Comparison of ENCODE assay signal across 8 mouse cellular contexts in genomic region chr6:113891225-113891967, GRCm38 (mm10).
A peak's percentile ranks its signal among the peaks of the same experiment; 100 is the strongest.
DNase-seq lines count a peak whose midpoint lies in the region; ATAC-seq and TF ChIP-seq lines count a peak whose summit lies in the region.

No protein-coding gene starts in this region.

- no peak overlapping the region for H3K27ac ChIP-seq in ES-E14 (ENCODE audit: insufficient read depth, low read depth, low read length, poor library complexity, severe bottlenecking)
- H3K27ac ChIP-seq in embryonic facial prominence, embryonic 11.5 days (replicated peaks; ENCODE audit: low read depth, low read length): no peak overlapping the region
- H3K27ac ChIP-seq in midbrain, embryonic 11.5 days (ENCODE audit: low read depth, low read length): no peak overlapping the region

- H3K9me3 ChIP-seq in ES-E14 (ENCODE audit: control insufficient read depth, insufficient read depth, low read depth, low read length): no peaks in the 10 kb centered on the region
- H3K9me3 ChIP-seq in embryonic facial prominence, embryonic 11.5 days (replicated peaks; ENCODE audit: control insufficient read depth, low read length): no peaks in the 10 kb centered on the region
- no peaks in the 10 kb centered on the region for H3K9me3 ChIP-seq in midbrain, embryonic 11.5 days (ENCODE audit: control insufficient read depth, low read length)

- H3K36me3 ChIP-seq in ES-E14 (ENCODE audit: control insufficient read depth, insufficient read depth, low read length, poor library complexity, severe bottlenecking): no peaks in the 10 kb centered on the region
- no peaks in the 10 kb centered on the region for H3K36me3 ChIP-seq in embryonic facial prominence, embryonic 11.5 days (replicated peaks; ENCODE audit: control insufficient read depth, insufficient read depth, low read depth, low read length)
- no peaks in the 10 kb centered on the region for H3K36me3 ChIP-seq in midbrain, embryonic 11.5 days (ENCODE audit: control insufficient read depth, insufficient read depth, low read length)

- in situ Hi-C loops in ES-E14 (cut with MboI; ENCODE audit: low sequenced_read_pairs in 2 of 2, unreplicated experiment in 2 of 2): no loop called here

- H3K9ac ChIP-seq in ES-E14 (ENCODE audit: insufficient read depth, low read depth, low read length, poor library complexity, severe bottlenecking): peak overlapping the region; percentile 64
- H3K9ac ChIP-seq in embryonic facial prominence, embryonic 11.5 days (replicated peaks; ENCODE audit: low read length): peak overlapping the region; percentile 41
- H3K9ac ChIP-seq in midbrain, embryonic 11.5 days (ENCODE audit: low read length): peak overlapping the region; percentile 70

- peaks cover 0 to 18% of the 10 kb centered on the region in 2 experiments; a peak in 1 of 4 replicates for H3K4me1 ChIP-seq in ES-E14 (ENCODE audit: control insufficient read depth in 2 of 2, insufficient read depth in 2 of 2, low read length in 2 of 2, poor library complexity in 1 of 2)
- peaks cover 2% of the 10 kb centered on the region; the same call in 1 of the 2 replicates for H3K4me1 ChIP-seq in embryonic facial prominence, embryonic 11.5 days (ENCODE audit: control insufficient read depth, insufficient read depth, low read length)
- H3K4me1 ChIP-seq in midbrain, embryonic 11.5 days (ENCODE audit: control insufficient read depth, insufficient read depth, low read length): peaks cover 7% of the 10 kb centered on the region

- ATAC-seq in frontal cortex, adult (ENCODE audit: low TSS enrichment): peak; percentile 41
- ATAC-seq in embryonic facial prominence, embryonic 11.5 days (replicated peaks; ENCODE audit: insufficient number of reproducible peaks, low FRiP score, low TSS enrichment, low read depth): 0 out of 2 replicates have a peak, but pooled peaks have one; percentile 55
- peak; percentile 83 for ATAC-seq in midbrain, embryonic 11.5 days (ENCODE audit: low FRiP score)

- WGBS in embryonic facial prominence, embryonic 11.5 days: under 1% methylated on average over 48 of the region's 49 CpGs
- under 1% methylated on average over 49 of the region's 49 CpGs for WGBS in midbrain, embryonic 11.5 days

- H3K27me3 ChIP-seq in embryonic facial prominence, embryonic 11.5 days (ENCODE audit: control insufficient read depth, insufficient read depth, low read length): peaks cover 32% of the 10 kb centered on the region
- H3K27me3 ChIP-seq in midbrain, embryonic 11.5 days (ENCODE audit: control insufficient read depth, insufficient read depth, low read length): peaks cover 22% of the 10 kb centered on the region

- DNase-seq in frontal cortex, postnatal 25 days (ENCODE audit: low spot score in 2 of 2): no peak
- peak; percentile 26 for DNase-seq in ES-E14 (ENCODE audit: low read depth, low spot score)
- DNase-seq in embryonic facial prominence, embryonic 11.5 days (ENCODE audit: low spot score): peak; percentile 37
- DNase-seq in layer of hippocampus, adult 8-10 months (ENCODE audit: low spot score in 2 of 2): peak; percentile 56 to 66
- DNase-seq in midbrain, embryonic 11.5 days (ENCODE audit: low spot score, missing footprints): peak; percentile 95
- DNase-seq in thymus, adult 18-20 months: no peak
- DNase-seq in ovary, adult 18-20 months (ENCODE audit: low spot score): no peak

- H3K4me2 ChIP-seq in embryonic facial prominence, embryonic 11.5 days (ENCODE audit: low read depth, low read length): peak overlapping the region; percentile 81
- peak overlapping the region; percentile 61 for H3K4me2 ChIP-seq in midbrain, embryonic 11.5 days

- peak overlapping the region; percentile 72 to 92 for H3K4me3 ChIP-seq in ES-E14 (ENCODE audit: insufficient read depth in 1 of 2, low read depth in 1 of 2, low read length in 2 of 2, poor library complexity in 1 of 2, severe bottlenecking in 1 of 2)
- H3K4me3 ChIP-seq in embryonic facial prominence, embryonic 11.5 days (ENCODE audit: low read depth, low read length): peak overlapping the region; percentile 33
- H3K4me3 ChIP-seq in midbrain, embryonic 11.5 days (ENCODE audit: low read depth, low read length): peak overlapping the region; percentile 41

TF ChIP-seq in ES-E14, 5 proteins besides CTCF, POLR2A, EP300 and RAD21:
- no peak; the same call in 1 of the 2 replicates for TF ChIP-seq HCFC1 (IDR thresholded peaks at IDR 0.05; ENCODE audit: borderline replicate concordance, insufficient read depth, low read length)
- no peak for TF ChIP-seq ZC3H11A (IDR thresholded peaks at IDR 0.05; ENCODE audit: borderline replicate concordance, low read depth, low read length)
- no peak for TF ChIP-seq CHD2 (IDR thresholded peaks at IDR 0.05; ENCODE audit: low read depth, low read length)
- TF ChIP-seq MAFK (IDR thresholded peaks at IDR 0.05; ENCODE audit: insufficient read depth, low read depth, low read length): no peak
- TF ChIP-seq ZNF384 (IDR thresholded peaks at IDR 0.05; ENCODE audit: low read depth, low read length): no peak

Comparison
In these comparisons a context has a peak if more than half of its experiments do, and no peak if none do; other contexts are left out.
1. DNase-seq: peak in ES-E14 (single experiment), embryonic facial prominence, embryonic 11.5 days (single experiment), layer of hippocampus, adult 8-10 months (2 of 2) and midbrain, embryonic 11.5 days (single experiment); none in frontal cortex, postnatal 25 days (0 of 2), thymus, adult 18-20 months (0 of 2) and ovary, adult 18-20 months (single experiment).
2. Peak in every context shown above with its lines, with median percentiles within 50 percentile points of each other: ATAC-seq, H3K4me3 ChIP-seq and H3K9ac ChIP-seq.